Mouse (Mus musculus) CH12.LX (cell line): ENCODE results near the gene Ttll8. TPM values are rescaled to one million over a fixed set of nuclear protein-coding genes. Genes with fewer than 3 reads are reported as not detected.

Experiments
- DNase-seq: peaks from one replicate; pipeline ENCODE4 v3.0.0-alpha.2; 2013; ENCODE audit errors: extremely low read depth
- H3K27ac ChIP-seq: 2 replicates; pipeline ENCODE4 v1.5.1; 2012; ENCODE audit warnings: low read depth, mild to moderate bottlenecking, control low read depth, moderate library complexity; ENCODE audit not compliant: insufficient read depth
- H3K27me3 ChIP-seq: replicated peaks from 2 replicates; pipeline ENCODE3; 2012; ENCODE audit warnings: inconsistent platforms
- H3K36me3 ChIP-seq, 2 experiments: replicated peaks in 1 of 2; 2 replicates each; pipeline versions ENCODE3 to v1.6.1; 2012; ENCODE audit warnings: inconsistent platforms in 1 of 2, low read length in 1 of 2, mild to moderate bottlenecking in 1 of 2, mixed read lengths in 1 of 2, moderate library complexity in 1 of 2; ENCODE audit not compliant: control insufficient read depth in 1 of 2, insufficient read depth in 1 of 2
- H3K4me1 ChIP-seq, 2 experiments: 2 replicates each; pipeline ENCODE4 v1.6.1; 2012; ENCODE audit warnings: inconsistent platforms in 1 of 2, moderate library complexity in 1 of 2; ENCODE audit not compliant: insufficient read depth in 2 of 2, control insufficient read depth in 1 of 2
- H3K4me2 ChIP-seq: 2 replicates; pipeline ENCODE4 v1.6.1; 2012; ENCODE audit warnings: low read depth, mild to moderate bottlenecking, control low read depth; ENCODE audit not compliant: poor library complexity, insufficient read depth, severe bottlenecking
- H3K4me3 ChIP-seq, 3 experiments: fragments of 150-350 bp in 1 of 3; sonication (generic) in 1 of 3; replicated peaks in 1 of 3; 2 replicates each; pipeline versions ENCODE3 to v1.5.1; 2011 to 2012; ENCODE audit warnings: low read depth in 2 of 3, low read length in 2 of 3, mild to moderate bottlenecking in 2 of 3, moderate library complexity in 2 of 3, control low read depth in 1 of 3, improper control_type of control experiment in 1 of 3, inconsistent platforms in 1 of 3, mixed read lengths in 1 of 3; ENCODE audit not compliant: poor library complexity in 1 of 3
- H3K79me2 ChIP-seq: replicated peaks from 2 replicates; pipeline ENCODE4 v1.6.1; 2012; ENCODE audit warnings: mild to moderate bottlenecking, moderate library complexity; ENCODE audit not compliant: control insufficient read depth, poor library complexity, insufficient read depth, severe bottlenecking; ENCODE audit errors: extremely low read depth
- H3K9ac ChIP-seq: 2 replicates; pipeline ENCODE4 v1.6.1; 2012; ENCODE audit warnings: low read depth, mild to moderate bottlenecking, control low read depth, moderate library complexity; ENCODE audit not compliant: insufficient read depth
- H3K9me3 ChIP-seq: replicated peaks from 2 replicates; pipeline ENCODE3; 2012; ENCODE audit warnings: low read length, inconsistent platforms, mixed read lengths
- BHLHE40 ChIP-seq: IDR thresholded peaks from 2 replicates; pipeline ENCODE4 v1.6.1; 2011; ENCODE audit warnings: mild to moderate bottlenecking, low read depth, low read length, improper control_type of control experiment
- E2F4 ChIP-seq: IDR thresholded peaks from 2 replicates; pipeline ENCODE4 v1.6.1; 2011; ENCODE audit warnings: low read depth, low read length, improper control_type of control experiment; ENCODE audit not compliant: insufficient replicate concordance
- ELF1 ChIP-seq: IDR thresholded peaks from 2 replicates; pipeline ENCODE4 v1.6.1; 2014; ENCODE audit warnings: low read depth, mild to moderate bottlenecking, inconsistent platforms, low read length, improper control_type of control experiment
- EP300 ChIP-seq: IDR thresholded peaks from 2 replicates; pipeline ENCODE4 v1.6.1; 2011; ENCODE audit warnings: low read length, improper control_type of control experiment
- ETS1 ChIP-seq: conservative IDR thresholded peaks from 2 replicates; pipeline ENCODE4 v1.6.1; 2012; ENCODE audit warnings: low read depth, mild to moderate bottlenecking, inconsistent platforms, low read length, improper control_type of control experiment, moderate library complexity
- GABPA ChIP-seq: IDR thresholded peaks from 2 replicates; pipeline ENCODE4 v1.6.1; 2012; ENCODE audit warnings: low read depth, low read length, improper control_type of control experiment, inconsistent platforms; ENCODE audit not compliant: insufficient replicate concordance
- IRF4 ChIP-seq: IDR thresholded peaks from 2 replicates; pipeline ENCODE4 v1.6.1; 2014; ENCODE audit warnings: low read depth, mild to moderate bottlenecking, inconsistent platforms, low read length, improper control_type of control experiment
- JUN ChIP-seq: IDR thresholded peaks from 2 replicates; pipeline ENCODE4 v1.6.1; 2011; ENCODE audit warnings: low read depth, mild to moderate bottlenecking, low read length, improper control_type of control experiment, moderate library complexity; ENCODE audit not compliant: insufficient read depth
- KAT2A ChIP-seq: IDR thresholded peaks from 2 replicates; pipeline ENCODE4 v1.6.1; 2012; ENCODE audit warnings: low read length, improper control_type of control experiment, inconsistent platforms; ENCODE audit not compliant: insufficient replicate concordance
- MAZ ChIP-seq: IDR thresholded peaks from 2 replicates; pipeline ENCODE4 v1.6.1; 2012; ENCODE audit warnings: low read depth, mild to moderate bottlenecking, inconsistent platforms, low read length, improper control_type of control experiment, moderate library complexity
- MEF2A ChIP-seq: IDR thresholded peaks from 2 replicates; pipeline ENCODE4 v1.6.1; 2014; ENCODE audit warnings: low read depth, mild to moderate bottlenecking, inconsistent platforms, low read length, improper control_type of control experiment, borderline replicate concordance
- NELFE ChIP-seq: IDR thresholded peaks from 2 replicates; pipeline ENCODE4 v1.6.1; 2011; ENCODE audit warnings: low read depth, low read length, improper control_type of control experiment
- NRF1 ChIP-seq: IDR thresholded peaks from 2 replicates; pipeline ENCODE4 v1.6.1; 2014; ENCODE audit warnings: low read depth, mild to moderate bottlenecking, inconsistent platforms, low read length, improper control_type of control experiment, moderate library complexity
- PAX5 ChIP-seq: IDR thresholded peaks from 2 replicates; pipeline ENCODE4 v1.6.1; 2012; ENCODE audit warnings: low read length, inconsistent platforms, mixed read lengths
- POLR2AphosphoS2 ChIP-seq: IDR thresholded peaks from 2 replicates; pipeline ENCODE4 v1.6.1; 2011; ENCODE audit warnings: low read depth, low read length, improper control_type of control experiment
- RAD21 ChIP-seq: IDR thresholded peaks from 2 replicates; pipeline ENCODE4 v1.6.1; 2011; ENCODE audit warnings: low read depth, mild to moderate bottlenecking, low read length, improper control_type of control experiment, moderate library complexity
- RCOR1 ChIP-seq: conservative IDR thresholded peaks from 2 replicates; pipeline ENCODE4 v1.6.1; 2012; ENCODE audit warnings: low read depth, mild to moderate bottlenecking, inconsistent platforms, low read length, improper control_type of control experiment
- SIN3A ChIP-seq: IDR thresholded peaks from 2 replicates; pipeline ENCODE4 v1.6.1; 2012; ENCODE audit warnings: low read length, improper control_type of control experiment, inconsistent platforms
- USF1 ChIP-seq: IDR thresholded peaks from 2 replicates; pipeline ENCODE4 v1.6.1; 2014; ENCODE audit warnings: low read depth, mild to moderate bottlenecking, inconsistent platforms, low read length, improper control_type of control experiment
- ZKSCAN1 ChIP-seq: IDR thresholded peaks from 2 replicates; pipeline ENCODE4 v1.6.1; 2012; ENCODE audit warnings: low read depth, inconsistent platforms, low read length, improper control_type of control experiment, borderline replicate concordance
- ZNF384 ChIP-seq: IDR thresholded peaks from 2 replicates; pipeline ENCODE4 v1.6.1; 2012; ENCODE audit warnings: low read depth, low read length, improper control_type of control experiment, inconsistent platforms
- dilution Hi-C: fragments of 300-500 bp; cut with MboI; formaldehyde crosslinking; loops from 2 replicates; pipeline ENCODE4 v1.14.3; 2020; ENCODE audit warnings: low sequenced_read_pairs; ENCODE audit not compliant: extremely low pct_unique_long_range_greater_than_20kb, extremely low pct_ligation_motif_present
- in situ Hi-C: fragments of 300-500 bp; cut with MboI; formaldehyde crosslinking; loops from 3 replicates; pipeline ENCODE4 v1.14.3; 2019; ENCODE audit warnings: low sequenced_read_pairs, low pct_ligation_motif_present, low pct_unique_long_range_greater_than_20kb, mixed read lengths
- polyA plus RNA-seq: library from polyadenylated mRNA; unstranded; fragments of >175 nt; gene quantifications from 2 replicates; pipeline ENCODE4 v1.2.1, GENCODE M21; 2012; ENCODE audit warnings: low read depth; ENCODE audit not compliant: insufficient read length
- total RNA-seq, 2 experiments: library from RNA; depleted of rRNA; stranded (reverse); fragments of 300-350 nt in 1 of 2; fragments of >200 nt in 1 of 2; gene quantifications; 2 replicates each; pipeline ENCODE4 v1.2.3; 2012 to 2014

Ttll8 gene
- total and polyA plus RNA-seq, 3 experiments, result not detected

DNA sequence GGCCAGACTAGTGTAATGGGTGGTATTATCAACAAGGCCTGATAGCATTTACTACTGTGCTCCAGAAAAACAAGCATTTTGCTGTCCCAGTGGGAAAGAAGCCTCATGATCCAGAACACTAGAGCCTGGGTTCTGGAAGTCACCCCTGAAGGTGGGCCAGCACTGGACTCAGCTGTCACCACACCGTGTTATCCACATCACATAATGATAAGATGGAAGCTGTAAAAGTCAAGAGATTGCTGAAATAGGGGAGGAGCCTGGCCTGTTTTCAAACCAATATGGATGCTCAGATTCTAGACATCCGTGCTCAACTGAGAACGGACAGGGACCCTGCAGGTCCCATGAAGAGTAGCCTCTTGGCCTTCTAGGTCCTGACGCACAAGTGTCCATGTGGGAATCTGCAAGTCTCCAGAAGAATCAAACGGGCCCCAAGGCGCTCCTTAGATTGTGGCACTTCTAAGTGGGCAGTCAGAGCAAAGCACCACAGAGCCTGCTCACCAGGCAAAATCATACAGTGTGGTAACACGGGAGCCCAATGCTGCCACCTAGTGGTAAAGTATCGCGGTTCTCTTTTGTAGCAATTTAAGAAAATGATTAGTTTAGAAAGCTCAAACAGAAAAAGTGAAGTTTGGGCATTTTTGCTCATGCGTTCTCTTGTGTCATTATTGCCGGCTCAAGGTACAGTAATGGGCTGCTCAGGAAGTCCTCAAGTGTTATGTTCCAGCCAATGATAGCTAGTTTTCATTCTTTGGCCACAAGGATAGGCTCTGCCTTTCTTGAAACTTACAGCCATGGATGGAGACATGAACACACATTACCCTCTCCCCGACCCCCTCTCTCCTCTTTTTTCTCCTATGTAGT is 32.9 kb downstream of the Ttll8 start (continued):
- TF ChIP-seq ETS1, result no peak
- no peak for TF ChIP-seq GABPA

DNA sequence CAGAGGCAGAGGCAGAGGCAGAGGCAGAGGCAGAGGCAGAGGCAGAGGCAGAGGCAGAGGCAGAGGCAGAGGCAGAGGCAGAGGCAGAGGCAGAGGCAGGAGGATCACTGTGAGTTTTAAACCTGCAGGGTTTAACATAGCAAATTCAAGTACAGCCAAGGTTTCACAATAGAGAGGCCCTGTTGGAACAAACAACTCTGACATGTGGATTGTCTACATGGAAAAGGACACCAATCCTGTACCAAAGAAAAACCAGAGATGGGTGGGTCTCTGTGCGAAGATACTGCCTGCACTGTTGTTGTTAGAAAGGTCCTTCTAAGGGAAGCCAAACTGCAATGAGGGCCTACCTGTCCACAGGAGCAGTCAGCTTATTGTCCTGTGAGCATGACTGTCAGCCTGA is 34.2 kb downstream of the Ttll8 start:
- Histone ChIP-seq H3K4me3 (no peak overlapping the region), H3K27me3 (peaks cover 66% of the 10 kb centered on the region), H3K4me2 (no peak overlapping the region), H3K9ac (no peak overlapping the region), H3K36me3 (no peaks in the 10 kb centered on the region), H3K4me1 (no peaks in the 10 kb centered on the region), H3K79me2 (no peaks in the 10 kb centered on the region), H3K27ac (no peak overlapping the region), H3K9me3 (no peaks in the 10 kb centered on the region)
- in situ Hi-C loops (loop anchor here (5.0 kb wide), 1 partner anchor 93 kb away; no protein-coding TSS in a partner anchor), dilution Hi-C loops (no loop called here)
- no peak for TF ChIP-seq ELF1
- no peak for TF ChIP-seq JUN
- TF ChIP-seq PAX5, result no peak
- no peak for TF ChIP-seq NELFE
- TF ChIP-seq BHLHE40, result no peak
- DNase-seq, result no peak

DNA sequence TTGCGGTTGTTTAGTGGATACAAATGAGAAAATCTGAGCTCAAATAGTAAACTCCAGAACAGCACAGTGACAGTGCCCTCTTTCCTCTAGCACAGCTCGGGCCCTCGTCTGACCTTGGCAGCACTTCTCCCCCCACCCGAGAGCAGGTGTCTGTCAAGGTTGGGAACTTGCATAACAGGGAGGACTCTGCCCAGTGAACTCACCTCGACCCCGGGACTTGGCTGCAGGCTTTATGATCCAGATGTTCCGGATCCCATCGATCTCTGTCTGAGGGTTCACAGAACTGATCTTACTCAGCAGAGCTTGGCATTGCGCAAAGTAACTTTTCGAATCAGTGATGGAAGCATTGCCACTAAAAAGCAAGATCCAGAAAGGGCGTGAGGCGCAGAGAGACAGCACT is 34.9 kb downstream of the Ttll8 start:
- dilution Hi-C loops, result no loop called here
- in situ Hi-C loops, result no loop called here

More for the DNA sequence above, 34.9 kb downstream of the Ttll8 start:
- Histone ChIP-seq H3K79me2 (no peaks in the 10 kb centered on the region), H3K27ac (no peak overlapping the region), H3K4me1 (no peaks in the 10 kb centered on the region), H3K27me3 (peaks cover 69% of the 10 kb centered on the region), H3K9me3 (no peaks in the 10 kb centered on the region), H3K36me3 (no peaks in the 10 kb centered on the region), H3K4me2 (no peak overlapping the region), H3K9ac (no peak overlapping the region), H3K4me3 (no peak overlapping the region)
- DNase-seq, result no peak
- no peak for TF ChIP-seq E2F4
- TF ChIP-seq RAD21, result no peak
- TF ChIP-seq MEF2A, result no peak
- TF ChIP-seq RCOR1, result no peak
- TF ChIP-seq ZKSCAN1, result no peak
- no peak for TF ChIP-seq POLR2AphosphoS2
- TF ChIP-seq NRF1, result no peak
- TF ChIP-seq ETS1, result no peak
- TF ChIP-seq ZNF384, result no peak
- no peak for TF ChIP-seq USF1
- TF ChIP-seq KAT2A, result no peak
- TF ChIP-seq SIN3A, result no peak
- TF ChIP-seq BHLHE40, result no peak
- TF ChIP-seq ELF1, result no peak
- no peak for TF ChIP-seq EP300
- no peak for TF ChIP-seq NELFE
- TF ChIP-seq MAZ, result no peak
- no peak for TF ChIP-seq IRF4
